In the genomic region with DNA sequence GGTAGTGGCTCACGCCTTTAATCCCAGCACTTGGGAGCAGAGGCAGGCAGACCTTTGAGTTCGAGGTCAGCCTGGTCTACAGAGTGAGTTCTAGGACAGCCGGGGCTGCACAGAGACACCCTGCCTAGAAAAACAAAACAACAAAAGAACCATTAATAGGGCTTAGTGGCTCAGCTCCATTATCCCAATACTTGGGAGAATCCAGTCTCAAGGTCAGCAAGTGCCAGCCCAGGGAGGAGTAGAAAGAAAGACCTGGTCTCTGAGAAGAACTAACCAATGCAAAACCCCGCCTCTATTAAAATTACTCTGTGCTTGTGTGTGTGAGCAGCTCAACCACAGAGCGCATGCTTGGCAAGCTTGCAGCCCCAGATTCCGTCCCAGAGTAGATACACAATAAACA, we compare ENCODE assay signal across 25 mouse cellular contexts. TPM values are rescaled to one million over a fixed set of nuclear protein-coding genes. Genes with fewer than 3 reads are reported as not detected.
"Had no signal": no experiment of that assay in that cellular context is flagged by ENCODE, and none has a peak within 500 bp of the region (broad histone marks: within the 10 kb centered on the region; RNA-seq: fewer than 3 reads in every experiment).

No protein-coding gene starts in this region.

- DNase-seq: gastrocnemius, adult 2 months; gastrocnemius, postnatal 10 days; gastrocnemius, postnatal 25 days; heart, adult 2 months; heart, postnatal 10 days; heart, postnatal 4 days; kidney, adult 18-20 months; kidney, adult 8-10 months; kidney, postnatal 10 days; kidney, postnatal 25 days; kidney, postnatal 4 days; layer of hippocampus, adult 9-11 months; layer of hippocampus, postnatal 36 days; left cerebral cortex, postnatal 4 days had no signal

- H3K9me3 ChIP-seq: heart, embryonic 10.5 days; hindbrain, embryonic 10.5 days; hindbrain, embryonic 12.5 days; intestine, embryonic 15.5 days; limb, embryonic 13.5 days; limb, embryonic 15.5 days; liver, embryonic 12.5 days had no signal

- H3K4me2 ChIP-seq: heart, embryonic 12.5 days; hindbrain, embryonic 12.5 days; hindbrain, embryonic 14.5 days; intestine, embryonic 15.5 days; limb, embryonic 13.5 days; limb, embryonic 15.5 days; liver, embryonic 12.5 days had no signal

- H3K27ac ChIP-seq: gastrocnemius, adult 2 months; heart, adult 2 months; heart, embryonic 10.5 days; hindbrain, embryonic 10.5 days; hindbrain, embryonic 12.5 days; hindbrain, embryonic 14.5 days; intestine, embryonic 15.5 days; limb, embryonic 13.5 days; limb, embryonic 15.5 days; liver, embryonic 12.5 days; liver, embryonic 14.5 days had no signal

- H3K9ac ChIP-seq: heart, embryonic 12.5 days; hindbrain, embryonic 12.5 days; hindbrain, embryonic 14.5 days; intestine, embryonic 15.5 days; limb, embryonic 13.5 days; limb, embryonic 15.5 days; liver, embryonic 12.5 days; liver, embryonic 14.5 days had no signal

- H3K4me1 ChIP-seq: heart, embryonic 10.5 days; heart, embryonic 12.5 days; hindbrain, embryonic 10.5 days; hindbrain, embryonic 12.5 days; intestine, embryonic 15.5 days; limb, embryonic 13.5 days; limb, embryonic 15.5 days had no signal

- H3K36me3 ChIP-seq: heart, embryonic 10.5 days; heart, embryonic 12.5 days; hindbrain, embryonic 10.5 days; hindbrain, embryonic 12.5 days; intestine, embryonic 15.5 days; limb, embryonic 13.5 days; limb, embryonic 15.5 days; liver, embryonic 12.5 days had no signal

- H3K4me3 ChIP-seq: gastrocnemius, adult 2 months; heart, adult 2 months; heart, embryonic 10.5 days; heart, embryonic 12.5 days; hindbrain, embryonic 10.5 days; hindbrain, embryonic 12.5 days; intestine, embryonic 15.5 days; limb, embryonic 13.5 days; limb, embryonic 15.5 days; liver, embryonic 12.5 days had no signal

- H3K27me3 ChIP-seq: heart, embryonic 12.5 days; hindbrain, embryonic 12.5 days; intestine, embryonic 15.5 days; limb, embryonic 13.5 days; limb, embryonic 15.5 days; liver, embryonic 12.5 days had no signal

RNA-seq across cellular contexts. Expression of gene Nmb, which starts 57.9 kb away (rescaled TPM):
- total RNA-seq: granulocyte monocyte progenitor cell, adult 5-6 weeks had no signal
